Mouse (Mus musculus): ENCODE results near the gene Olfr479.
"Not testable (repeated sequence)": the region's sequence is repeated elsewhere in the genome, so short reads cannot be mapped to it uniquely, and the experiment has no call there.

Olfr479 gene

GRCm38 (mm10) chr7:108050393-108050792 is at the start of gene Olfr479:
TSS of gene Olfr479 (plus strand) at chr7:108050693.
- no peak for DNase-seq (ENCODE audit: low spot score)

- not testable (repeated sequence) for DNase-seq (ENCODE audit: low spot score)
These were observed 36.2 kb upstream of the Olfr479 start for GRCm38 (mm10) chr7:108014256-108014655.

GRCm38 (mm10) chr7:108033889-108034288 is 16.6 kb upstream of the Olfr479 start, which contains the start of gene Olfr478:
TSS of gene Olfr478 (minus strand) at chr7:108033989.
- no peak for DNase-seq (ENCODE audit: low spot score)

- no peak for DNase-seq (ENCODE audit: low spot score)
These were observed 16.8 kb downstream of the Olfr479 start, which contains the start of gene Olfr480 for GRCm38 (mm10) chr7:108067246-108067645. TSS of gene Olfr480 (minus strand) at chr7:108067346.

GRCm38 (mm10) chr7:108079555-108079954 is 29.1 kb downstream of the Olfr479 start, which contains the start of gene Olfr481:
TSS of gene Olfr481 (plus strand) at chr7:108079855.
- no peak for DNase-seq (ENCODE audit: low spot score)

- no peak for DNase-seq (ENCODE audit: low spot score)
These were observed 47.0 kb downstream of the Olfr479 start, which contains the start of gene Olfr482 for GRCm38 (mm10) chr7:108097486-108097885. TSS of gene Olfr482 (minus strand) at chr7:108097586.

- DNase-seq (ENCODE audit: low spot score), result no peak
These were observed 50.1 kb downstream of the Olfr479 start, which contains the start of gene Olfr483 for GRCm38 (mm10) chr7:108100549-108100948. TSS of gene Olfr483 (plus strand) at chr7:108100849.
